Mouse (Mus musculus) CD4-positive, CD25-positive, alpha-beta regulatory T cell, adult 2 months (primary cell): ENCODE data around the gene Adam11.

Experiments used
- DNase-seq: peaks from one replicate; pipeline ENCODE4 v3.0.0-alpha.2; 2012; ENCODE audit warnings: low read depth, low spot score

Adam11 gene

DNA sequence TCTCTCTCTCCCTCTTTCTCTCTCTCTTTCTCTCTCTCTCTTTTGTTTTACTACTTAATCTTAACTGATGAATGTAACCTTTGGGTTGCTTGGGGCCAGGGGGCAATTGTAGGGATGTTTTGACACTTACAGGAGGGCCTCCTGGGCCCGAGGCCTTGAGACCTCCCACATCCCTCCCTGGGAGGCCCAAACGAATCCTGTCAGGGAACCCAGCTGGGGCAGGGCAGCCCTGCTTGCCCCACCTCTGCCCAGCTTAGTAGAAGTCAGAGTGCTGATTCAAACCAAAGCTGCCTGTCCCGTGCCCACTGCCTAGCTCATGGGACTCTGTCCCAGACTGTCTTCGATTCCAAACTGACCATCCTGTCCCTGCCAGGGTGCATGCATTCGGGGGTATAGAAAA is 17.4 kb downstream of the Adam11 start:
- DNase-seq = no peak

DNA sequence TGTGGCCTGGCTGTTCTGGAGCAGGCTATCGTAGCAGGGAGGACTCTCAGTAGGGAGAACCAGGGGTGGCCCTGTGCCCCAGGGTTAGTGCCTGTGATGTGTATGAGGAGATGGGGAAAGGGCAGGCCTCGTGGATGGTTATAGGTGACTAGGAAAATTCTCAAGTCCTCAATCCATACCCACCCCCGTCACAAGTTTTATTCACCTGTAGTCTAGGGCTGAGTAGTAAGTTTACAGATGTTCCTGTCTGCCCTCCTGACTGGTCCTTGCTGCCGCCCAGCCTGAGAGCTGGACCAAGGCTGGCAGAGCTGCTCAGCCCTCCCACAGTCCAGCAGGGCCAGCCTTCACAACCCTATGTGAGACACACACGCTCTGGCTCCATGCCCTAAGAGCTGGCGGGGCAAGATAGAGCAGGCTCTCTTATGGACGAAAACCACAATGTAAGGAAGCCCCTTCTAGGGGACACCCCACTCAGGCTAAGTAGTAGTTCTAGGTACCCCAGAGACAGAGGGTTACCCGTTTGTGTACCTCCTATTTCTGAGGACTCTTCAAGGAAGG is 17.9 kb downstream of the Adam11 start:
- DNase-seq = no peak

DNA sequence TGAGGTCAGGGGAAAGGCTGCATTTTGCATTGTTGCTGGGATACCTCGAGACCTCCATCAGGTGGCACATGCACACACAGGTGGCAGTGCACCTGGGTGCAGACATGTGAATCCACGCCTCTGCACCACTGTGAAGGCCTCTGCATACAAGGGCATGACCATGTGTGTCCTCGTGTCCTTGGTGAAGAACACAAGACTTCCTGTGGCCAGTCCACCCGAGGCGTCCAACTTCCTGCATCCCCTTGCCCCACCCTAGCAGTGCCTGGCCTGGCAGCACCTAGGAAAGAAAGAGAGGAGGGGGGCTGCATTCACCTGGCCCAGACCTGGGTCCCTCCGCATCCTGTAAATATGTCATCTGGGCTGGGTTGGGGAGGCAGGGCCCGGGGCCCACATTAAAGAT is 18.6 kb downstream of the Adam11 start:
- no peak for DNase-seq

DNA sequence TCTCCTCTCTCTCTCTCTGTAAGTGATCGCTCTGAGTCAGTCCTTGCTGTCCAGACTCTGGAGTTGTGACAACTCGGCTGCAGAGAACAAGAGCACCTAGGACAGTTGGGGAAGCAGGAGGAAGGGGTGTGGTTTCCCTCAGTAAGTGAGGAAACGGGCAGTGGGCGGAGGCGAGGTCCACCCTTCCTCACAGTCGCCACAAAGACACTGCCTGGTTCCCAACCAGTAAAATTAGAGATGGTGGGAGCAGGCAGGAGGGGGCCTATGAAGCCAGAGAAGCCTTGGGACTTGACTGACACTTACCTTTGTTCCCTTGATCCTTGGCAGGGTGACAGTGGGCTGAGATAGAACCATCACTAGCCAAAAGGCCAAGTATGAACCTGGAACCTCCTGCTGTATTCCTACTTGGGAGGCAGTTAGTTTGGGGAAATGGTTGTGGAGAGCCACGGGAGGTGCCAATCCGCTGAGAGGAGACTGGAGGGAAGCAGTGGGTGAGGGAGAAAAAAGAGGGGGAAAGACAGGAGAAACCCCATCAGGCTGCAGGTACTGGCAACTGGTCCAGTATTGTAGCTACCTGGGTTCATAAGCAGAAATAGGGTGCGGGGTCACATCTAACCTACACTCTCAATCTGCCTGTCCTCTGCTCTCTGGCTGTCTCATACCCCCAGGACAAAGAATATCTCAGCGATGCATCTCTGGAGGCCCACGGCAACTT is 19.2 kb downstream of the Adam11 start:
- DNase-seq = no peak

DNA sequence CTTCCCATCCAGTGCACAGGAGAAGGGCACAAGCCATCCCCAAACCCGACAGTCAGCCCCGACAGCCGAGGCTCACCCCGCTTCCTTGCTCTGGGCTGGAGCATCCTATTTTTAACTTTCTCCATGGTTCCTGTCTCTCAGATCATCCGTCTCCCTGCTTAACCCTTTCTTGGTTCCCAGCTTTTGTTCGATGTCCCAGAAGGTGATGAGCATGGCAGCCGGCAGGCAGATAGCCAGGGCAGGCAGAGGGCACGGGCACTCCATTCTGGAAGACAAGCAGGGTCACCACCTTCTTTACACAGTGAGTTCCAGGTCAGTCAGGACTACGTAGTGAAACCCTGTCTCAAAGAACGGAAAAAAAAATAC is 19.7 kb downstream of the Adam11 start:
- DNase-seq = no peak

DNA sequence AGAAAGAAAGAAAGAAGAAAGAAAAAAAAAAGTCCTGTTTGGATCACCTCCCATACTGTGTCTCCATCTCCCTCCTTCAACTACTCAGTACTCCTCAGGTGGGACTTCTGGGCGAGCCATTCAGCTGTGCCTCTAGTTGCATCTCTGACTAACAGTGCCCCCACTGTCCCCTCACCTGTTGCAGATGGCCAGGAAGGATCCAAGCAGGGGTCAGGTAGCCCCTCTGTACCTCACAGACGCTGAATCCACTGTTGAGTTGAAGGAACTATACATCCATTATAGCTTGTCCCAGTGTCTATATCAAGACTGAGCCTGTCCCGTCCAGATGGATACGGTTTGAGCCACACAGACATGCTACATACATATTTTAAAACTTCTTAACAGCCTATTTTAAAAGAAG is 20.3 kb downstream of the Adam11 start:
- no peak for DNase-seq

DNA sequence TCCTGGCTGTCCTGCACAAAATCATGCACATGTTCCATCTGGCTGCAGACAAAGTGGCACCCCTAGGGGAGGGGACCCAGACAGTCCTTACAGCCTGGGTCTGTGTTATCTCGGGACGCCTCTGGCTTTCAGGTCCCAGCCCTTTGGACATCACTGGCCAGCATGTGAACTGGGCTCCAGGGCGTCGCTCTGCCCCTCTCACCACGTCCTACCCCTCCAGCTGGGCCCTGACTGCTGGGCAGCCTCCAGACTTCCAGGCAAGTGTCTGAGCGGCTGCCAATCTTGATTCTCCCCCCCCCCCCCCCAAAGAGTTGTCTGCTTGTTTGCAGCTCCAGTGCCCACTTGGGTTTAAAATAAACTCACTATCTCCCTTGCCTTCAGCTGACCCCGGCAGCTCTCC is 22.2 kb downstream of the Adam11 start:
- DNase-seq = no peak

DNA sequence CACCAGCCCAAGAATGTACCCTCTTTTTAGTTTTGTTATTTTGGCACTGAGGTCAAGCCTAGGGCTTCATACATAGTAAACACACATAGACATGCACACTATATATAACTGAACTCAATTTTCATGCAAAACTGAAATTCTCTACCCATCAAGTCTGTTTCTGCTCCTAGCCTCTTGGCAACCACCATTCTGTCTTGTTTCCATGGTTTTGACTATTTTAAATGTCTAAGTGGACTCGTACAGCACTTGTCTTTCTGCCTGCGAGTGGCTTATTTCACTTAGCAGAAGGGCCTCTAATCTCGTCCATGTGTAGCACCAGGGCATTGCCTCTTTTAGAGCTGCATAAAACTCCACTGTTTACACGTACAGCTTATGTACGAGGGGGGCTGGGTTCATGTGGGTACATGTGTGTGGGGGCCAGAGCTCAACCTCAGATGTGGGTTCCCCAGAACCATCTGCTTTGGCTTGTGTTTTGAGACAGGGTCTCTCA is 26.5 kb downstream of the Adam11 start:
- DNase-seq = no peak

DNA sequence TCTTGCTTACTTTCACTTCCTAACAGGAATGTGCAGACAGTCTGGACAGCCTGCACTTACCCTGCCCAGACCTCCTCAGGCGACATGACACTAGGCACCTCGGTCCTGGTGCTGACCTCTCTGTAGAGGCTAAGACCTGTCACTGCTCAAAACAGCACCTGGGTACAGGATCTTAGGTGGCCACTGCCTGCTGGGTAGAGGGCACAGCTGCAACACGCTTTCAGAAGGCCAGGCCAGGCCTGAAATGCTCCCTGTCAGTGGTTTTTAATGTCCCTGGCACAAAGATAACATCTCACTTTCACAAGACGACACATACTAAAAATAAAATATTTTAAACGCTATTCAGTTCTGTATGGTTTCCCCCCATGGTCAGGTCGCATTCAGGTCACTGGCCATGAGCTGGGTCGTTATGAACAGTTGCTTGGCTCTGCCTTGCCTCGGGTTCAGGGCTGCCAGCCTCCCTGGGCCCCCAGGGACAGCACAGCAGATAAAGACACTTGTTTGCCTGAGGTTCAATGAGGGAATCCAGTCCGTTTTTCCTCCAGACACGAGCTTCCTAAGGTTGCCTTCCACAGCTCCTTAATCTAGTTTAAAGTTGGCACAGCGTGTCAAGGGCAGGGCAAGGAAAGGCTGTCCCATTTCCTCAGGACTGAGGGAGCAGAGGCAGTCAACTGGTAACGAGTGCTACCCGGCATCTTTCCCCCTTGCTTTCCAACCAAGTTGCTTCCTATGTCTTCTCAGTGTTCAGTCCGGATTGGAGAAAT is 30.6 kb downstream of the Adam11 start:
- no peak for DNase-seq

DNA sequence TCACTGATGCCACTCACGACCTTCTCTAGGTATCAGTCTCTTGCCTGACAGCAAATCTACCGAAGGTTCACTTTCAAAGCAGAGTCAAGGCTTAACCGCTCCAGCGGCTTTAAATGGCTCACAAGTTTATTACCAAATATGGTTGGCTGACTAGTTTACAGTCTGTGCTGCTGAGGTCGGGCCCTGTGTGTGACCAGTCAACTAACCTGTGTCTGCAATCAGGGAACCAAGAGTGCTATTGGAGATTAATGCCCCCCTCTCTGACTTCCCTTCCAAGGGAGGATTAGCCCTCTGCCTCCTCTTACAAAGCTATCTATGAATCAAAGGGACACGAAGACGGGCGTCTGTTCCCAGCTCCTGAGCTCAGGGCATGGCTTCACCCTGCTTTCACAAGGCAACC is 32.9 kb downstream of the Adam11 start:
- no peak for DNase-seq

DNA sequence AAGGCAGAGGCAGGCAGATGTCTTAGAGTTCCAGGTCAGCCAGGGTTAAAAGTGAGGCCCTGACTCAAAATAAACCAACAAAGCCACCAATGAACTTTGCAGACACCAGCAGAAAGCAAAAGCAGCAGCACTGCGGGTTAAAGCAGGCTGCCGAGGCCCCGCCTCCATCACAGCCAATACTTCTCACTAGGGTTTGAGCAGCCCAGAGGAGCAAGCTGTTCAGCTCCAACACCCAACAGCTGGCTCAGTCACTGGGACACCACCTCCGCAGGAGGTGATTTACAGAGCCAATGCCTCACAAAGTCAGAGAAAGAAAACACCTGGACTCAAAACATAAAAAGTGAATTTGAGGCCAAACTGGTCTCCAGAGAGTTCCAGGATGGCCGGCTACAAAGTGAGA is 42.2 kb downstream of the Adam11 start:
- DNase-seq = no peak

DNA sequence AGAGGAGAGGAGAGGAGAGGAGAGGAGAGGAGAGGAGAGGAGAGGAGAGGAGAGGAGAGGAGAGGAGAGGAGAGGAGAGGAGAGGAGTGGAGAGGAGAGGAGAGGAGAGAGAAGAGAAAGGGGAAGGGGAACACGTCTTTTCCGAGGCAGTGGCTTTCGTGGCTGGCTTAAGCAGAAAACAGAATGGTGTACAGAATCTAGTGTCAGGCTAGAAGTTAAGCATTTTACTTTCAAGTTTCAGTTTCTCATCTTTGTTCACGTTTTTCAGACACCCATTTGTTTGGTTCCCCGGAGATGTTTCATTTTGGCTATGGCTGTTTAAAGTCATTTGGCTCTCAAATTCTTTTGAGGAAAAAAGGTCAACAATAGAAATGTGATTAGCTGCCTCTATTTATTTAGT is 47.0 kb downstream of the Adam11 start:
- DNase-seq = no peak

DNA sequence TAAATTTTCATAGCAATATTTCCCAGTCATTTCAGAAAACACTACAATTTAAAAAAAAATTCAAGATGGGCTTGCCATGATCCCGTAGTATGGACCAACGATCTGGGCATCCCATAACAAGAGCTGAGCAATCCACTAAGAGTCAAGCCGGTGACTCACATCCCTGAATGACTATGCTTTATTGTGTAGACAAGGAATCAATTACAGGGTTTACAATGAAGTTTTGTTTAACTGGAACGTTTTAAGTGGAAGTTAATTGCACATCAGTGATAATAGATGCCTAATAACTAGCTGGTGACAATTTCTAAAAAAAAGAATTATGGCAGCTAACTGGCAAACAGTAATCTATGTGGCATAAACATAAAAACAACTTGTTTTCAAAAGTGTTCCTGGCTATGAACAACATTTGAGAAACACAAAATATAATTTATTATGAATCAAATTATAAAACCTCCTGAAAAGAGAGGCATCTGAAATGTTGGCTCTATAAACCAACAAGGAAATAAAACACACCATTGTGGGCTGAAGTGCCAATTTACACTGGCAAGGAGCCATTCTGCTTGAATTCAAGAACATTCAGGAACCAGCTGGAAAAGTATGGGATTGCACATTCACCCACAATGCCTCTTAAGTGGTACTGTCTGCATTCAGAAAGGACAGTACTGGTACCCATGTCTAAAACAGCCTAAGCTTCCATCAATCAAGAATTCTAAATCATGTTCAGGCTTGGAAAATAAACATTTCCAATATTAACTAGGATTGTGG is 49.7 kb downstream of the Adam11 start:
- no peak for DNase-seq

DNA sequence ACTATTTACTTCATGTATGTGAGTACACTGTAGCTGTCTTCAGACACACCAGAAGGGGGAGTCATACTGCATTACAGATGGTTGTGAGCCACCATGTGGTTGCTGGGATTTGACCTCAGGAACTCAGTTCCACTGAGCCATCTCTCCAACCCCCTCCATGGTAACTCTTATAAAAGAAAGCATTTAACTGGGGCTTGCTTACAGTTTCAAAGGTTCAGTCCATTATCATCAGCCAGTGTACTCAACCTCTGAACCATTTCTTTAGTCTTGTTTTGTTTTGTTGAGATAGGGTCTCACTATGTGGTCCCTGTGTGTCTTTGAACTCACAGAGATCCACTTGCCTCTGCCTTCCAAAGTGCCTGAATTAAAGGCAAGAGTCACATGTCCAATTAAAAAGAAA is 53.6 kb downstream of the Adam11 start:
- no peak for DNase-seq

DNA sequence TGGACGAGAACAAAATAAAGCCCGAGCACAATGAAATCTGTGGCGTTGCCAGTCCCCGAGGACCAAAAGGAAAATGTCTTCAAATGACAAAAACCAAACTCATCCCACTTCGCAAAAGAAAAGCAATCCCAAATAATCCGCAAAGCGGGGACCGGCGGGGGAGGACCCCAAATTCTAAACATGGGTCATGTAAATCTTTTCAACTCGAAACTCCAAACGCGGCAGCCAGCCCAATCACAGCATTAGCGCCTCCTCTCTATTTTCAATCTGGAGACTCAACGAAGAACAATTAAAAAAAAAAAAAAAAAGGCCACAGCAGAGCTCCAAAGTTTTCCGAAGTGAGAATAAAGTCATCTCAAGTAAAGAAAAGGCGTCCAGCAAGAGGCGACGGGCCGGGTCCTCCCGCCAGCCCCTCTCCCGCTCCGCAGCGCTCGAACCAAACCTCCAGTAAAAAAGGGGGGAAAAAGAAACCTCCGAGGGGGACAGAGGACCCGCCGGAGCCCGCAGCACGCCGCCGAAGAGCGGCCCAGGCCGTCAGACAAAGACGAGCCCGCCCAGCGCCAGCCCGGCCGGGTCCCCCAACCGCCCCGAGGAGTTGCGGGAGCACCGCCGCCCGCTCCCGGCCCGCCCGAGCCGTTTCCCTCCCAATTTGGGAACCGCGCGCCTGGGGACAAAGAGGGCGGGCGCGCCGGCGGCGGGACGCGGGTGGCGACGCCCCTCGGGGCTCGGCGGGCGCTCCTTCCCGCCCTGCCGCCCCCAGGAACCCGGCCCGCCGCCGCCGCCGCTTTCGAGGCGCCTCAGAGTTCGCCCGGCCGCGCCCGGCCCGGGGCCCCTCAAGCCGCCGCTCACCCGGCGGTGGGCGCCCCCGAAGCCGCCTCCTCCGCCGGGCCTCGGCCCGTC is 57.1 kb downstream of the Adam11 start:
- DNase-seq = peak; percentile 13

DNA sequence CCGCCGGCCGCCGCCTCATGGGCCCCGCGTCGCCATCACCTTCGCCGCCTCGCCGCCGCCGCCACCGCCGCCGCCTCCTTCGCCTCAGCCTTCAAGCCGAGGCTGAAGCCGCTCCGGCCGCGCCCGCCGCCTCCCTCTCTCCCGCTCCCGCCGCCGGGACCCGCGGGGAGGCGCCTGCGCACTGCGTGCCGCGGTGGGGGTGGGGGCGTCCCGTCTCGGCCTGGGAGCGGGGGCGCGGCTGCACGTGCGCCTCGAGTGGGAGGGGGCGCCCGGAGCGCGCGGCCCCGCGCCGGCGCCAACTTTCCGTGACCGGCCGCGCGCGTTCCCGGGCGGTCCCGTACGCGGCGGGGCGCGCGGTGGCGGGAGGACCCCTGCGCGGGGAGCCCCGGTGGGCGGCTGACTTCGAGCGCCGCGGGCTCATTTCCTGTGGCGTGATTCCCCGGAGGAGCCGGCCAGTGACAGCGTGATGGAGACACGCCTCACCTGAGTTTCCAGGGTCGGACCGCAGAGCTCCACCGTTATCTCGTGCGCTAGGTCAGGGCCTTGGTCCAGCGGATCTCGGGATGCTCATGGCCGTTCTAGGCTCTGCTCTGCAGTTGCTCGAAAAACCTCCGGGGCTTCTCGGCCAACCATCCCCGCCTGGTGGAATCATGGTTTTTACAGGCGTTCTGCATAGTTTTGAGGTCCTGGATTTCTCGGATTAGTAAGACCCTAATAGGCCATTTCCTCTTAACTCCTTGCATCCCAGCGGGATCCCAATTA is 58.0 kb downstream of the Adam11 start, which contains the start of gene Gjc1:
Gene Gjc1, minus strand, starts transcription at position 680 of the 762 bp plus-strand sequence.
- DNase-seq = peak; percentile 29

DNA sequence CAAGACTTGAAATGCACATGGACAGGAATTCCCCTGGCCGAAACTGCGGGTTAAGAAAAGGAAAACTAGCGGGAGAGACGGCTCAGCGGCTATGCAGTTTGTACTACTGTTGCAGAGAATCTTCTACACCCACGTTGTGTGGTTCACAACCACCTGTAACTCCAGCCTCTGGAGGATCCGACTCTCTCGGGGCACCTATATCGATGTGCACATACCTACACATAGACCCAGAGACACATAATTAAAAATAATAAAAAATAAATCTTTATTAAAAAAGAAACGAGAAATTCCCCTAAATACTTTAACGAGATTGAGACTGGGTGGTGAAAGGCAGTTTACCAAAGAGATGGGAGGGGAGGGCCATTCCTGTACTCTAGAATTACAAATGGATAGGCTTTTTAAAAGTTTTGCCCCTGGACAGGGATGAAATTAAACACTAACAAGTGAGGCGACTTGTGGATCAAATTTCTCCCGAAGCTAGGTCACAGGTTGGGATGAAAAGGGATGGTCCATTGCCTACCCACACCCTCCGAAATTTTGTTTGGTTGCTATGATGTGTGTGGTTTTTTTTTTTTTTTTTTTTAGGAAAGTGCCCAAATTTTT is 58.6 kb downstream of the Adam11 start:
- no peak for DNase-seq

DNA sequence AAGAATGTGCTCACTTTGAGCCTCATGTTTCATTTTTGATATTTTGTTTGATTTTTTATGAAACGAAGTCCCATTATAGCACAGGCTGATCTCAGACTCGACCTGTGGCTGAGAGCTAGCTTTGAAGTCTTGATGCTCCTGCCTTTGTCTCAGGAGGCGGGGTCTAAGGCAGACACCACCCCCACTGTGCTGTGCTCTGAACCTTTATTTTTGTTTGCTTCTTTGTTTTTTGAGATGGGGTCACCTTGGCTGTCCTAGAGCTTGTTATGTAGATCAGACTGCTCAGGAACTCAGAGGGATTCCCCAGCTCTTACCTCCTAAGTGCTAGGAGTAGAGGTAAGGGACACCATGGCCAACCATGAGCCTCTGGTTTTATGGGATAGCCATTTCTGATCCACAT is 59.2 kb downstream of the Adam11 start:
- DNase-seq = peak; percentile 9

DNA sequence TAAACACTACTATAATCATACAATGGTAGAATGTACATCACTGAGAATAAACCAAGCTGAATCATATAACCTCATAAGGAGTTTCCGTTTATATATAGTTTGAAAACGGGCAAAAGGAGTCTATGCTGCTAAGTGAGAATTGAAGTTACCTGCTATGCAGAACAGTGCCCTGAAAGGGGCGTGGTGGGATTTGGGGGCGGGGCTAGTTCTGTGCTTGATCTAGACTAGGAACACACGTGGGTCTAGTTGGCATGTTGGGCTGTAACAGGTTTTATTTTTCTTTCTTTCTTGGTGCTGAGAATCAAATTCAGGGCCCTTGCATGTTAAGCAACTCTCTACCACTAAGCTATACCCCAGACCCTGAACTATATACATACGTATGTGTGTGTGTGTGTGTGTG is 60.0 kb downstream of the Adam11 start:
- peak; percentile 38 for DNase-seq

DNA sequence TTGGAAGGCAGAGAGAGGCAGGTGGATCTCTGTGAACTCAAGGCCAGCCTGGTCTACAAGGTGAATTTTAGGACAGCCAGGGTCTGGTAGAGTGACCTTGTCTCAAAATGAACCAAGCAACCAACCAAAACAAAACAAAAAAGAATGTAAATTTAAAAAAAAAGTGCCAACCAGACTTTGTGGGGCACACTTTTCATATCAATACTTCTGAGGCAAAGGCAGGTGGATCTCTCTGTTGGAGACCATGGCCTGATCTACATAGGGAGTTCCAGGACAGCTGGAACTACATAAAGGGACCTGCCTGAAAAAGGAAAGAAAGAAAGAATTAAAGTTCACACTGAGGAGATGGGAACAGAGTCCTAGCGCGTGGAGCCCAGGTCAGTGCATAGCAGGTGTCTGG is 65.2 kb downstream of the Adam11 start:
- DNase-seq = no peak
